Mouse (Mus musculus) heart, postnatal 14 days (tissue): ENCODE measurements around the gene Bcl7a. TPM values are rescaled to one million over a fixed set of nuclear protein-coding genes. Genes with fewer than 3 reads are reported as not detected.

Experiments
- DNase-seq, 2 experiments: peaks; one replicate each; pipeline ENCODE4 v3.0.0; 2021 to 2022
- intact Hi-C: fragments of 180-260 bp; cut with DNase I; formaldehyde crosslinking; loops from one replicate; pipeline ENCODE4 v1.15.1; 2025
- total RNA-seq, 2 experiments: library from RNA; stranded (reverse); gene quantifications; 2 replicates each; pipeline ENCODE4 v1.2.3; 2021

The Bcl7a gene
- total RNA-seq, 2 experiments from 2014 or later, result 9.1 to 9.5 TPM

GRCm38 (mm10) chr5:123326006-123326750 lies 17.5 kb upstream of the Bcl7a start:
- intact Hi-C loops, result no loop called here
- DNase-seq, result peak; percentile 27 to 47

- intact Hi-C loops, result no loop called here
- DNase-seq, result peak; percentile 29 to 55
Observed at GRCm38 (mm10) chr5:123326751-123327148, 16.9 kb upstream of the Bcl7a start.

- no peak for DNase-seq
- intact Hi-C loops, result no loop called here
Observed at GRCm38 (mm10) chr5:123327686-123328085, 15.9 kb upstream of the Bcl7a start.

- intact Hi-C loops, result no loop called here
- no peak for DNase-seq
Observed at GRCm38 (mm10) chr5:123333566-123333965, 10.1 kb upstream of the Bcl7a start.

GRCm38 (mm10) chr5:123336205-123336961 lies 7.3 kb upstream of the Bcl7a start:
- DNase-seq, result no peak
- intact Hi-C loops, result no loop called here

- DNase-seq, result no peak
- intact Hi-C loops, result no loop called here
Observed at GRCm38 (mm10) chr5:123338463-123338862, 5.2 kb upstream of the Bcl7a start.

- DNase-seq, result no peak
- intact Hi-C loops, result loop anchor here (2.0 to 10.0 kb wide), 2 partner anchors 16 to 60 kb away; no protein-coding TSS in a partner anchor
Observed at GRCm38 (mm10) chr5:123344628-123344962, 961 bp downstream of the Bcl7a start.

GRCm38 (mm10) chr5:123344963-123345852 lies 1.6 kb downstream of the Bcl7a start:
- intact Hi-C loops, result loop anchor here (2.0 to 10.0 kb wide), 2 partner anchors 16 to 60 kb away; no protein-coding TSS in a partner anchor
- peak; percentile 71 for DNase-seq

GRCm38 (mm10) chr5:123345853-123346654 lies 2.4 kb downstream of the Bcl7a start:
- DNase-seq, result peak; percentile 80 to 86
- intact Hi-C loops, result loop anchor here (2.0 to 10.0 kb wide), 2 partner anchors 15 to 61 kb away; no protein-coding TSS in a partner anchor

- intact Hi-C loops, result loop anchor here (10.0 kb wide), 1 partner anchor 62 kb away; no protein-coding TSS in a partner anchor
- DNase-seq, result no peak
Observed at GRCm38 (mm10) chr5:123346701-123347270, 3.2 kb downstream of the Bcl7a start.

GRCm38 (mm10) chr5:123347985-123348384 lies 4.4 kb downstream of the Bcl7a start:
- intact Hi-C loops, result loop anchor here (10.0 kb wide), 1 partner anchor 63 kb away; no protein-coding TSS in a partner anchor
- DNase-seq, result no peak

- intact Hi-C loops, result no loop called here
- DNase-seq, result peak; percentile 34 to 65
Observed at GRCm38 (mm10) chr5:123350386-123350785, 6.8 kb downstream of the Bcl7a start.

- DNase-seq, result no peak
- intact Hi-C loops, result no loop called here
Observed at GRCm38 (mm10) chr5:123355918-123356317, 12.3 kb downstream of the Bcl7a start.

GRCm38 (mm10) chr5:123357253-123357652 lies 13.6 kb downstream of the Bcl7a start:
- DNase-seq, result no peak
- intact Hi-C loops, result no loop called here

GRCm38 (mm10) chr5:123359431-123359830 lies 15.8 kb downstream of the Bcl7a start:
- intact Hi-C loops, result no loop called here
- DNase-seq, result no peak

GRCm38 (mm10) chr5:123362911-123363310 lies 19.3 kb downstream of the Bcl7a start:
- intact Hi-C loops, result no loop called here
- no peak for DNase-seq

GRCm38 (mm10) chr5:123364302-123364971 lies 20.8 kb downstream of the Bcl7a start:
- DNase-seq, result peak; percentile 63 to 78
- intact Hi-C loops, result no loop called here

GRCm38 (mm10) chr5:123368869-123369488 lies 25.3 kb downstream of the Bcl7a start:
- DNase-seq, result peak; percentile 53 to 66
- intact Hi-C loops, result loop anchor here (2.0 kb wide), 2 partner anchors 68 to 84 kb away; no protein-coding TSS in a partner anchor
